Mouse (Mus musculus) WW6 (cell line): ENCODE results near the gene Abcd1.

Experiments
- DNase-seq: peaks from one replicate; pipeline ENCODE4 v3.0.0-alpha.2; 2013; ENCODE audit warnings: low read depth, low spot score

Abcd1 gene

DNA sequence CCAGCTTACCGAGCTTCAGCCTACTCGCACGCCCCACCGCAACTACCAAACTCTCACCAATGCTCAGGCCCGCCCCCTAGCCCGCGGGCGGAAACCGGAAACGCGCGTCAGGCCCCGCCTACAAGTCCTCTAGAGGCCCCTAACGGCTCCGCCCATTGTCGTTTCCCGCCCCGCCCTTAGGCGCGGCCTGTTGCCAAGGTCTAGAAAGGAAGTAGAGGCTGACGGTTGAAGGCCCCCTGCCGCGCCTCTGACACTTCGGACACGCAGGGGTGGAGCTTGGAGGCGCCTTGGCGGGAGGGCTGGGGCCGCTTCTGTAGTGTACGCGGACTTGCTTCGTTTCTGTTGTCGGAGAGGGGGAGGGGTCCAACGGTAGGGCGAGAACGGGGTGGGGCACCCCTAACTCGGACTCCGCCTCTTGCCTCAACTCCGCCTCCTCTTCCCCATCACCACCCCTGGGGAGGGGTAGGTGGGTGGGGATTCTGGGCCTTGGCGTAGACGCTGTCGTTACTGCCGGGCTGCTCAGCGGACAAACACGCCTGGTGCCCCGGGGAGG lies at the start of gene Abcd1, which contains the start of gene Bcap31:
Gene Abcd1 (plus strand): TSS at position 489 of the 553 bp plus-strand sequence.
Gene Bcap31 (minus strand): TSS at position 67 of the 553 bp plus-strand sequence.
- peak; percentile 88 for DNase-seq

- DNase-seq: peak; percentile 45
These were observed 44.4 kb upstream of the Abcd1 start for GRCm38 (mm10) chrX:73672031-73672431.

GRCm38 (mm10) chrX:73672879-73673618 lies 43.3 kb upstream of the Abcd1 start, which contains the start of gene Slc6a8:
Gene Slc6a8, plus strand, starts transcription at chrX:73673150.
- no peak for DNase-seq

DNA sequence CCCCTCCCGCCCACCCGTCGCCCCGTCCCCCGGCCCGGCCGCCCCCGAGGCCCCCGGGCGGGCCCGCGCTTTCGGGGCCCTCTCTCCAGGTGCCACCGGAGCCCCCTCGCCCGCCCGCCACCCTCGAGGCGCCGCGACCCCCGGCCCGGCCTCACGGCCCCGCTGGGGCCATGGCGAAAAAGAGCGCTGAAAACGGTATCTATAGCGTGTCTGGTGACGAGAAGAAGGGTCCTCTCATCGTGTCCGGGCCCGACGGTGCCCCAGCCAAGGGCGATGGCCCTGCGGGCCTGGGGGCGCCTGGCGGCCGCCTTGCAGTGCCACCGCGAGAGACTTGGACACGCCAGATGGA lies 42.8 kb upstream of the Abcd1 start:
- no peak for DNase-seq

GRCm38 (mm10) chrX:73673968-73674661 lies 42.3 kb upstream of the Abcd1 start:
- no peak for DNase-seq

DNA sequence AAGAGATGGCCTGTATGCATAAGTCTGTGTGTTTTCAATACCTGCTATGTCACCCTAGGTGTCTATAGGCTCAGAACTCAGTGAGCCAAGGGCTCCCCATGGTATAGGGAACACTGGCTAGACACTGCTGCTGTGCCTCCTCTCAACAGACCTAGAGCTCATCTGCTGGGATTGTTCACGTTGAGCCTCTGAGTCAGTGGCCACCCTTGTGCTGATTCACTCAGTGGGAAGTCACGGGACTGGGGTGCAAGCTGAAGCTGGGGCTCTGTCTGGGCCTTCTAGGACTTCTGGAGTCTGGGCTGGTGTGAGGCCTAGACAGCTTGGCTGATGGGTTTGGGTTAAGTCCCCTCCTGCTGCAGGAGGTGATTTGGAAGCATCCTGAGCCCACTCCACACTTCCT lies 41.2 kb upstream of the Abcd1 start:
- DNase-seq: no peak

DNA sequence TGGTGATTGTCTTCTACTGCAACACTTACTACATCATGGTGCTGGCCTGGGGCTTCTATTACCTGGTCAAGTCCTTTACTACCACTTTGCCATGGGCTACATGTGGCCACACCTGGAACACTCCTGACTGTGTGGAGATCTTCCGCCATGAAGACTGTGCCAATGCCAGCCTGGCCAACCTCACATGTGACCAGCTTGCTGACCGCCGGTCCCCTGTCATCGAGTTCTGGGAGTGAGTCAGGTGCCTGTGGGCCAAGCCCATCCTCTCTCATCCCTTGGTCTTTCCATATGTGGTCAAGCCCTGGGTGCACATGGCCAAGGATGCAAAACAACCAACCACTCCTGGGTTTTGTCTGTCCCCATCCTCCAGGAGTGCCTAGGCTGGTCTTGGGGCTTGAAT lies 39.7 kb upstream of the Abcd1 start:
- DNase-seq: no peak

DNA sequence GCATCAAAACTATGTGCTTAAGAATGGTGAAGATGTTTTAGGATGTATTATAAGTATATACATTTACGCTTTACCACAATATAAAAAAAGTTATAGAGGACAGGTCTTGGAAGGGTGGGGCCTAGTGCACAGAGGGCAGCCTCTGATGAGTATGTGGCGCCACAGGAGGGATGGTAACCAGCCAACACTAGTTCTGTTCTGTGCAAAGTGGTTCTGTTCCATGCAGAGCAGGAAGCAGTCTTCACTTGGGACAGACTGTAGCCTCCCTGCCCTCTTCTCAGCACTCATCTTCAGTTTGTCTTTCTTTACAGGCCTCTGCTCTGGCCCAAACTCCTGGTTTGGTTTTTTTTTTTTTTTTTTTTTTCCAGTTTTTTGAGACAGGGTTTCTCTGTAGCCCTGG lies 32.2 kb upstream of the Abcd1 start:
- DNase-seq: no peak

DNA sequence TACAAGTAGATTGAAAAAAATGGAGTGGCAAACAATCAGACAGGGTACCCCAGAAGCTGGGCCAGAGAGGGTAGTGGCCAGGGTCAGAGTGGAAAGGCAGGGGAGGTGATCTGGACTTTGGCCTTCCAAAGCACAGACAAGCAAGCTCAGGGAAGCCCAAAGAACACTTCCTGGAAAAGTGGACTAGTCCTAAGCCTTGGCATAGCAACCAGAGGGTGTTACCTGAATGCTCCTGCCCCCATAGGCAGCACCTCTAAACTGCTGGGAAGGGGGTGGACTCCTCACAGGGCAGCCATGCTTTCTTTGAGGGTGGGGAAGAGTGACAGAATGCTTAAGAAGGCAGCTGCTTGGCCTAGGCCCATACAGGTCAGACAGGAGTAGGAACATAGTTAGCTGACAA lies 31.4 kb upstream of the Abcd1 start:
- no peak for DNase-seq

- DNase-seq: no peak
These were observed 30.8 kb upstream of the Abcd1 start for GRCm38 (mm10) chrX:73685629-73686028.

- DNase-seq: no peak
These were observed 25.3 kb upstream of the Abcd1 start for GRCm38 (mm10) chrX:73690917-73691629.

DNA sequence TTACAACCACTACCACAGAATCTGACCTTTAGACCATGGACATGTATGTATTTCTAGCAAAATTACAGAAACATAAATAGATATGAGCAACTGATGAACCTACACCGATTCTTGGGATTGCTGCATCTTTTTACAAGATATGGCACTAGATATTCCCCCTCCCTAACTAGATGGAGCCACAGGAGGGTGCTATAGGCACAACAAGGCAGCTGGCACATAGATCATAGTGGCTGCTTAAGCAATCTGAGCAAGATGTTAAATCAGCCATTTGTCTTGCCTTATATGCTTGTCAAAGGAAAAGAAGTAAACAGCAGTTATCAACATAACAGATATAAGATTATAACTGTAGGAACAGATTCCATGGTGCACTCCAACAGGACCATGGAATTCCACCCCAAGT lies 15.9 kb upstream of the Abcd1 start:
- no peak for DNase-seq

- no peak for DNase-seq
These were observed 805 bp upstream of the Abcd1 start for GRCm38 (mm10) chrX:73715476-73716108.

- DNase-seq: no peak
These were observed 530 bp downstream of the Abcd1 start for GRCm38 (mm10) chrX:73716709-73717545.

GRCm38 (mm10) chrX:73717667-73718066 lies 1.3 kb downstream of the Abcd1 start:
- no peak for DNase-seq

GRCm38 (mm10) chrX:73718271-73718670 lies 1.9 kb downstream of the Abcd1 start:
- no peak for DNase-seq

- DNase-seq: no peak
These were observed 2.4 kb downstream of the Abcd1 start for GRCm38 (mm10) chrX:73718686-73719362.

GRCm38 (mm10) chrX:73730908-73731307 lies 14.5 kb downstream of the Abcd1 start:
- no peak for DNase-seq

DNA sequence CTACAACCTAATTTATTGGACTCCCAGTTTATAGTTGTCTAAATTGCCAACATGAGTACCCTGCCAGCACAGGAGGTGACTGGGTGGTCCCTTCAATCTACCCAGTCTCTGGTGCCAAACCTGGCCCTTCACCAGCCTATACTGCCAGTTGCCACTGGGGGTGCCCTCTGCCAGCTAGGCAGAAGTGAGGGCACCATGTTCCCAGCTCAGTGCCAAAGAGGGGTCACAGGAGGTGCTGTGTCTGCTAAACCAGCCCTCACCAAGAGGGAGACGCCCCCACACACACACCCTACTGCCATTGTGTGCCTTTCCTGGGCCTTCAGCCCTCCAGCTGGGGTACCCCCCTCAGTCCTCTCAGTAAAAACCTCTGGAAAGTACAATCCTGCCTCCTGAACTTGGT lies 21.8 kb downstream of the Abcd1 start:
- no peak for DNase-seq

GRCm38 (mm10) chrX:73739151-73739550 lies 22.8 kb downstream of the Abcd1 start:
- no peak for DNase-seq
